9 mouse cellular contexts compared by ENCODE assay signal in the genomic region with DNA sequence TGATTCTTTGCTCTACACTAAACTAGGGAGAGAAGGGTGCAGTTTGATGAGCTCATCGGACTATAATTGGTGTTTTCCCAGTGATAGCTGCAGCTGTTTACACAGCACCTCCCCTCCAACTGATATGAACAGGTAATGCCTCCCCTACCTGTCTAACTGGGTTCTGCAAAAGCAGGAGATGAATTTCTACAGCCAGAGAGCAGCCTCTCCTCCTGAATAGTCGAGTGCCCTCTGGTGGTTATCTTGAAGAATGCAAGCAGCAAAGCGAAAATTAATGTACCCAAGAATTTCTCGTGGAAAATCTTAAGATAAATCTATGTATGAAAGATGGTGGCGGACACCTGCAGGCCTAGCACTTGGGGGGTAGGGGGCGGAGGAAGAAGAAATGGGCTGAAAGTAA. TPM values are rescaled to one million over a fixed set of nuclear protein-coding genes. Genes with fewer than 3 reads are reported as not detected.
DNase-seq lines count a peak whose midpoint lies in the region; ATAC-seq and TF ChIP-seq lines count a peak whose summit lies in the region.
"Had no signal": no experiment of that assay in that cellular context is flagged by ENCODE, and none has a peak within 500 bp of the region (broad histone marks: within the 10 kb centered on the region; RNA-seq: fewer than 3 reads in every experiment).

No protein-coding gene starts in this region.

- H3K36me3 ChIP-seq in embryonic facial prominence, embryonic 14.5 days (ENCODE audit: control insufficient read depth, insufficient read depth, low read length) = no peaks in the 10 kb centered on the region
- no peaks in the 10 kb centered on the region for H3K36me3 ChIP-seq in kidney, adult 2 months (ENCODE audit: control insufficient read depth, insufficient read depth, low read length)
- no peaks in the 10 kb centered on the region for H3K36me3 ChIP-seq in lung, embryonic 14.5 days (ENCODE audit: insufficient read depth)

- no peak overlapping the region; the same call in 1 of the 2 replicates for H3K4me2 ChIP-seq in embryonic facial prominence, embryonic 14.5 days (ENCODE audit: low read depth, low read length)
- H3K4me2 ChIP-seq in lung, embryonic 14.5 days = no peak overlapping the region

- WGBS in embryonic facial prominence, embryonic 14.5 days = 9% methylated on average over 6 of the region's 6 CpGs
- 4% methylated on average over 6 of the region's 6 CpGs for WGBS in kidney, adult 2 months
- 7% methylated on average over 6 of the region's 6 CpGs for WGBS in lung, embryonic 14.5 days

- H3K27ac ChIP-seq in gastrocnemius, adult 2 months = peak overlapping the region; percentile 72
- H3K27ac ChIP-seq in embryonic facial prominence, embryonic 14.5 days (replicated peaks; ENCODE audit: low read depth, low read length) = no peak overlapping the region
- H3K27ac ChIP-seq in kidney, adult 2 months (ENCODE audit: insufficient read depth, low read depth, low read length) = peak overlapping the region; percentile 43
- no peak overlapping the region for H3K27ac ChIP-seq in lung, embryonic 14.5 days (ENCODE audit: low read depth)
- H3K27ac ChIP-seq: macrophage had no signal

- H3K27me3 ChIP-seq in embryonic facial prominence, embryonic 14.5 days (replicated peaks; ENCODE audit: control insufficient read depth, insufficient read depth, low read length) = no peaks in the 10 kb centered on the region
- H3K27me3 ChIP-seq in kidney, adult 2 months (replicated peaks; ENCODE audit: control insufficient read depth, insufficient read depth, low read length) = no peaks in the 10 kb centered on the region
- no peaks in the 10 kb centered on the region for H3K27me3 ChIP-seq in lung, embryonic 14.5 days (ENCODE audit: insufficient read depth, low read length)

- peak overlapping the region; percentile 76 for H3K4me3 ChIP-seq in gastrocnemius, adult 2 months
- H3K4me3 ChIP-seq in embryonic facial prominence, embryonic 14.5 days (ENCODE audit: low read depth, low read length) = no peak overlapping the region
- no peak overlapping the region; the same call in 1 of the 2 replicates for H3K4me3 ChIP-seq in kidney, adult 2 months (ENCODE audit: insufficient read depth, low read depth, low read length)
- H3K4me3 ChIP-seq in lung, embryonic 14.5 days (ENCODE audit: low read depth, low read length) = no peak overlapping the region

- no peaks in the 10 kb centered on the region for H3K4me1 ChIP-seq in embryonic facial prominence, embryonic 14.5 days (ENCODE audit: control insufficient read depth, insufficient read depth, low read length)
- H3K4me1 ChIP-seq in kidney, adult 2 months (ENCODE audit: control insufficient read depth, insufficient read depth, low read length) = peaks cover 20% of the 10 kb centered on the region
- H3K4me1 ChIP-seq in lung, embryonic 14.5 days (ENCODE audit: insufficient read depth) = no peaks in the 10 kb centered on the region

- intact Hi-C loops in gastrocnemius, adult 2 months (cut with DNase I) = loop anchor here (2.0 kb wide), 1 partner anchor 29 kb away; no protein-coding TSS in a partner anchor

- DNase-seq in gastrocnemius, adult 2 months = no peak
- no peak for DNase-seq in gastrocnemius, postnatal 25 days
- DNase-seq in A20 (ENCODE audit: low read depth, low spot score) = peak; percentile 63
- DNase-seq in adrenal gland, postnatal 14 days = peak; percentile 61
- DNase-seq in embryonic facial prominence, embryonic 14.5 days (ENCODE audit: low spot score) = peak; percentile 71
- peak; percentile 76 for DNase-seq in kidney, adult 2 months
- DNase-seq in lung, embryonic 14.5 days = peak; percentile 83
- DNase-seq in spleen, postnatal 36 days (ENCODE audit: low spot score in 2 of 2) = peak; percentile 21 to 39

- H3K9ac ChIP-seq in embryonic facial prominence, embryonic 14.5 days (ENCODE audit: low read depth, low read length) = no peak overlapping the region
- H3K9ac ChIP-seq in lung, embryonic 14.5 days = no peak overlapping the region

- no peaks in the 10 kb centered on the region for H3K9me3 ChIP-seq in embryonic facial prominence, embryonic 14.5 days (ENCODE audit: control insufficient read depth, low read length)
- H3K9me3 ChIP-seq in lung, embryonic 14.5 days (ENCODE audit: low read depth, low read length) = no peaks in the 10 kb centered on the region

- peak; percentile 97; the same call in 1 of the 2 replicates for TF ChIP-seq CTCF in gastrocnemius, adult 2 months (IDR thresholded peaks at IDR 0.05)
- peak; percentile 64 for TF ChIP-seq CTCF in kidney, adult 2 months (conservative IDR thresholded peaks at IDR 0.05; ENCODE audit: insufficient read depth, insufficient read length, low read depth, low read length)
- TF ChIP-seq CTCF in lung, embryonic 14.5 days (IDR thresholded peaks at IDR 0.05; ENCODE audit: low read depth) = peak; percentile 88

- ATAC-seq in embryonic facial prominence, embryonic 14.5 days (ENCODE audit: low read depth) = peak; percentile 51
- ATAC-seq in lung, embryonic 14.5 days (ENCODE audit: insufficient read depth) = no peak; the same call in 1 of the 2 replicates

- no peak for TF ChIP-seq POLR2A in kidney, adult 2 months (IDR thresholded peaks at IDR 0.05; ENCODE audit: low read depth, low read length)

RNA-seq across cellular contexts. Expression of gene Aktip, which starts 52.1 kb away (rescaled TPM):
- total RNA-seq in gastrocnemius, adult 2 months (2021) = 10 to 100 TPM; 51.7 to 54.2 TPM
- 10 to 100 TPM; 33.2 to 38.1 TPM for total RNA-seq in gastrocnemius, postnatal 25 days (2021)
- total RNA-seq in adrenal gland, postnatal 14 days (2021) = 33.8 and 37.0 TPM in 2 replicates
- polyA plus RNA-seq in embryonic facial prominence, embryonic 14.5 days (2014; fragmentation: Nextera tagmentation; extraction: Ambion mirVana) = 57.3 and 58.5 TPM in 2 replicates
- polyA plus RNA-seq in kidney, adult 2 months (2012; rRNA removed) = 108 and 114 TPM in 2 replicates
- 60.8 and 61.7 TPM in 2 replicates for polyA plus RNA-seq in lung, embryonic 14.5 days (2014; fragmentation: Nextera tagmentation; extraction: Ambion mirVana)

Comparison
In these comparisons a context has a peak if more than half of its experiments do, and no peak if none do; other contexts are left out.
1. DNase-seq: peak in A20 (single experiment), adrenal gland, postnatal 14 days (single experiment), embryonic facial prominence, embryonic 14.5 days (single experiment), kidney, adult 2 months (single experiment), lung, embryonic 14.5 days (single experiment) and spleen, postnatal 36 days (2 of 2); none in gastrocnemius, adult 2 months (single experiment) and gastrocnemius, postnatal 25 days (single experiment).
2. H3K27ac ChIP-seq: peak in gastrocnemius, adult 2 months (single experiment) and kidney, adult 2 months (single experiment); none in embryonic facial prominence, embryonic 14.5 days (single experiment) and lung, embryonic 14.5 days (single experiment).
3. Peak in every context shown above with its lines, with median percentiles within 50 percentile points of each other: CTCF ChIP-seq.